Mouse (Mus musculus) liver, embryonic 14.5 days (tissue): ENCODE results near the gene Gpr174. TPM values are rescaled to one million over a fixed set of nuclear protein-coding genes. Genes with fewer than 3 reads are reported as not detected.

Source experiments
- ATAC-seq: fragments of 200-750 bp; cut with Nextera tagmentation; 2 replicates; pipeline ENCODE4 v1.8.0; 2017; ENCODE audit warnings: moderate number of reproducible peaks, mild to moderate bottlenecking, moderate library complexity; ENCODE audit not compliant: insufficient read depth
- DNase-seq, 3 experiments: peaks; one replicate each; pipeline ENCODE4 v3.0.0-alpha.2; 2012 to 2013; ENCODE audit warnings: low read depth in 3 of 3, low spot score in 3 of 3
- H3K27ac ChIP-seq: fragments of 300-500 bp; sonication (generic); 2 replicates; pipeline ENCODE4 v1.5.1; 2014; ENCODE audit warnings: moderate library complexity, mild to moderate bottlenecking, control low read depth, inconsistent platforms
- H3K27me3 ChIP-seq: fragments of 300-500 bp; sonication (generic); 2 replicates; pipeline ENCODE4 v1.6.1; 2014; ENCODE audit warnings: mild to moderate bottlenecking, low read length, moderate library complexity; ENCODE audit not compliant: control insufficient read depth, insufficient read depth
- H3K36me3 ChIP-seq: fragments of 300-500 bp; sonication (generic); replicated peaks from 2 replicates; pipeline ENCODE4 v1.6.1; 2014; ENCODE audit warnings: low read depth; ENCODE audit not compliant: control insufficient read depth, insufficient read depth
- H3K4me1 ChIP-seq, 2 experiments: fragments of 200-500 bp in 1 of 2; fragments of 300-500 bp in 1 of 2; sonication (generic) in 1 of 2; replicated peaks; 2 replicates each; pipeline ENCODE4 v1.6.1; 2012 to 2014; ENCODE audit warnings: antibody characterized with exemption in 1 of 2, inconsistent platforms in 1 of 2, low read length in 1 of 2; ENCODE audit not compliant: control insufficient read depth in 2 of 2, insufficient read depth in 2 of 2
- H3K4me2 ChIP-seq: fragments of 300-500 bp; sonication (generic); 2 replicates; pipeline ENCODE4 v1.6.1; 2014; ENCODE audit warnings: low read depth, mild to moderate bottlenecking, control low read depth, moderate library complexity
- H3K4me3 ChIP-seq, 2 experiments: fragments of 200-500 bp in 1 of 2; fragments of 300-500 bp in 1 of 2; sonication (generic) in 1 of 2; 2 replicates each; pipeline ENCODE4 v1.5.1; 2012 to 2014; ENCODE audit warnings: low read depth in 2 of 2, low read length in 2 of 2, mild to moderate bottlenecking in 2 of 2, control low read depth in 1 of 2, inconsistent platforms in 1 of 2, moderate library complexity in 1 of 2; ENCODE audit not compliant: insufficient read depth in 1 of 2
- H3K9ac ChIP-seq: fragments of 300-500 bp; sonication (generic); replicated peaks from 2 replicates; pipeline ENCODE4 v1.6.1; 2014; ENCODE audit warnings: mild to moderate bottlenecking, control low read depth, moderate library complexity
- H3K9me3 ChIP-seq: fragments of 300-500 bp; sonication (generic); 2 replicates; pipeline ENCODE4 v1.6.1; 2016; ENCODE audit warnings: low read length, mixed read lengths; ENCODE audit not compliant: control insufficient read depth
- CTCF ChIP-seq: IDR thresholded peaks from 2 replicates; pipeline ENCODE4 v1.5.1; 2016; ENCODE audit warnings: antibody characterized with exemption, low read depth, control low read depth
- EP300 ChIP-seq: IDR thresholded peaks from 2 replicates; pipeline ENCODE4 v1.6.1; 2016; ENCODE audit warnings: antibody characterized with exemption, low read depth
- WGBS: fragments of 180-500 bp; shearing (Covaris S2); extraction: QIAGEN DNeasy Blood & Tissue Kit; methylation state at CpG from one replicate; pipeline ENCODE4 v1.1.7; 2014; ENCODE audit not compliant: insufficient replicate concordance; 5-methylcytosine and 5-hydroxymethylcytosine counted together
- polyA plus RNA-seq, 2 experiments: library from polyadenylated mRNA; depleted of rRNA in 1 of 2; stranded (reverse) in 1 of 2; unstranded in 1 of 2; fragments of >200 nt; fragmentation: Nextera tagmentation in 1 of 2; extraction: Ambion mirVana in 1 of 2; gene quantifications; 2 replicates each; pipeline versions ENCODE4 v1.2.1 to v1.2.3; 2012 to 2014

Gene Gpr174
- polyA plus RNA-seq, 2 experiments: 0.04 to 0.08 TPM

DNA sequence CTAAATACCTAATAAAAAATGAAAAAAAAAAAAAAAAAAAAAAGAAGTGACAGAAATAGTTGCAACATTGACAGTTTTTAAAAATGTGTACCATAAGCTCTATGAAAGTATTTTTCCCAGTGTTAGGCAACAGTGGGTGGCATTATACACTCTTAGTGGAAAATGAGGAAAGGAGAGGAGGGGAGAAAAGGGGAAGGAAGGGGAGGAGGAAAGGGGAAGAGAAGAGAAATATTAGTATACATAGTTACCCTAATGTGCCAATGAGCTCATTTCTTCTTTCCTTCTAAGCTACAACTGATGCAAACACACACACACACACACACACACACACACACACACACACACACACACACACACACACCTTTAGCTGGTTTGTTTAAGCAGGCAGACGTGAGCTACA lies 80.9 kb downstream of the Gpr174 start:
- Histone ChIP-seq H3K27me3 (no peaks in the 10 kb centered on the region), H3K9me3 (no peaks in the 10 kb centered on the region), H3K4me3 (no peak overlapping the region), H3K9ac (no peak overlapping the region), H3K4me2 (no peak overlapping the region), H3K27ac (no peak overlapping the region), H3K4me1 (no peaks in the 10 kb centered on the region), H3K36me3 (no peaks in the 10 kb centered on the region)
- WGBS: 62% methylated on average over 1 of the region's 1 CpGs
- DNase-seq (no peak), ATAC-seq (no peak)
- no peak for TF ChIP-seq CTCF
- no peak for TF ChIP-seq EP300

- no peaks in the 10 kb centered on the region for H3K27me3 ChIP-seq
Observed at GRCm38 (mm10) chrX:107341980-107342379, 86.3 kb downstream of the Gpr174 start.

More at GRCm38 (mm10) chrX:107341980-107342379, 86.3 kb downstream of the Gpr174 start:
- 41% methylated on average over 3 of the region's 3 CpGs for WGBS
- no peak for TF ChIP-seq EP300
- Histone ChIP-seq H3K36me3 (no peaks in the 10 kb centered on the region), H3K9ac (no peak overlapping the region), H3K4me2 (no peak overlapping the region), H3K4me1 (no peaks in the 10 kb centered on the region), H3K4me3 (no peak overlapping the region), H3K27ac (no peak overlapping the region), H3K9me3 (no peaks in the 10 kb centered on the region)
- no peak for DNase-seq
- ATAC-seq: no peak

Other genes with a start within 250 kb of the Gpr174 start
- 0.03 and 0.04 TPM in 2 replicates for gene P2ry10, start 167.4 kb upstream of the Gpr174 start, polyA plus RNA-seq (2012; rRNA removed)
- 0.05 and 0.10 TPM in 2 replicates for gene P2ry10, start 167.4 kb upstream of the Gpr174 start, polyA plus RNA-seq (2014; fragmentation: Nextera tagmentation; extraction: Ambion mirVana)
- 0.49 TPM in 2 replicates for gene P2ry10b, start 107.0 kb upstream of the Gpr174 start, polyA plus RNA-seq (2012; rRNA removed)
- gene P2ry10b, start 107.0 kb upstream of the Gpr174 start, polyA plus RNA-seq (2014; fragmentation: Nextera tagmentation; extraction: Ambion mirVana): 0.28 and 0.56 TPM in 2 replicates
- 41.5 and 55.4 TPM in 2 replicates for gene Itm2a, start 147.5 kb downstream of the Gpr174 start, polyA plus RNA-seq (2012; rRNA removed)
- gene Itm2a, start 147.5 kb downstream of the Gpr174 start, polyA plus RNA-seq (2014; fragmentation: Nextera tagmentation; extraction: Ambion mirVana): 145 and 148 TPM in 2 replicates